ENCODE assay signal across 24 mouse cellular contexts in the genomic region with DNA sequence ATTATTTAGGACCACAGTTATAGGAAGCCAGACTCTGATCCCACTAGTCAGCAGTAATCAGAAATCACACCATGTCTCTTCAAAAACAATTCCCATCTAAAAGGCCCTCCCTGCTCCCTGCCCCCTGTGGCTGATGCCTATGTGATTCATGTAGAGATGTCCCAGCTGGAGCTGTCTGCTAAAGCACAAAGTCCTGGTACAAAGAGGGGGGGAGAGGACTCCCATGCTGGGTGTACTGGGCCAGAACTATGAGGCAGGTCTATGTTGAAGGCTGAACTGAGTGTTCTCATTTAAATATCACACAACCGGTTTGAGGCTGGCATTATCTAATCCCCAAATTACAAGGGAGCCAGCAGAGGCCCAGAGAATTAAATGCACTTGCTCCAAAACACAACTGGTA.
DNase-seq lines count a peak whose midpoint lies in the region; ATAC-seq lines count a peak whose summit lies in the region.
"Had no signal": no experiment of that assay in that cellular context is flagged by ENCODE, and none has a peak within 500 bp of the region (broad histone marks: within the 10 kb centered on the region; RNA-seq: fewer than 3 reads in every experiment).

No protein-coding gene starts in this region.

- H3K4me2 ChIP-seq in intestine, embryonic 15.5 days (replicated peaks) = no peak overlapping the region
- H3K4me2 ChIP-seq: heart, embryonic 11.5 days; limb, embryonic 13.5 days; liver, embryonic 12.5 days; midbrain, embryonic 11.5 days had no signal

- no peak overlapping the region for H3K27ac ChIP-seq in intestine, embryonic 15.5 days
- H3K27ac ChIP-seq: embryonic facial prominence, embryonic 10.5 days; hindbrain, embryonic 10.5 days; limb, embryonic 13.5 days; liver, embryonic 12.5 days had no signal

- H3K4me3 ChIP-seq in intestine, embryonic 15.5 days (replicated peaks) = no peak overlapping the region
- H3K4me3 ChIP-seq: embryonic facial prominence, embryonic 10.5 days; hindbrain, embryonic 10.5 days; limb, embryonic 13.5 days; liver, embryonic 12.5 days had no signal

- WGBS in intestine, embryonic 15.5 days = 45% methylated on average over 1 of the region's 1 CpGs

- no peaks in the 10 kb centered on the region for H3K27me3 ChIP-seq in intestine, embryonic 15.5 days (replicated peaks)
- H3K27me3 ChIP-seq: limb, embryonic 13.5 days; liver, embryonic 12.5 days had no signal

- H3K36me3 ChIP-seq in intestine, embryonic 15.5 days = no peaks in the 10 kb centered on the region
- H3K36me3 ChIP-seq: embryonic facial prominence, embryonic 10.5 days; hindbrain, embryonic 10.5 days; limb, embryonic 13.5 days; liver, embryonic 12.5 days had no signal

- no peak for DNase-seq in frontal cortex, postnatal 10 days (ENCODE audit: low spot score in 2 of 2)
- peak; percentile 74 for DNase-seq in layer of hippocampus, adult 11-12 months (ENCODE audit: low spot score)
- DNase-seq in layer of hippocampus, postnatal 25 days (ENCODE audit: extremely low spot score in 1 of 2, low spot score in 1 of 2) = no peak
- DNase-seq in lung, postnatal 36 days = peak; percentile 26
- no peak for DNase-seq in lung, adult 18-20 months
- DNase-seq: adrenal gland, postnatal 25 days; cerebellum, adult 11 months; cerebellum, adult 9-11 months; gastrocnemius, postnatal 14 days; heart, adult 11 months; lung, adult 2 months; thymus, adult 18-20 months; thymus, postnatal 36 days had no signal

- peak; percentile 44 for ATAC-seq in frontal cortex, adult (ENCODE audit: low TSS enrichment)
- no peak for ATAC-seq in intestine, embryonic 15.5 days
- ATAC-seq in megakaryocyte progenitor cell, adult 5-6 weeks (replicated peaks; ENCODE audit: poor library complexity) = no peak
- ATAC-seq: hindbrain, embryonic 16.5 days; intestine, embryonic 16.5 days; liver, embryonic 12.5 days had no signal

- no peaks in the 10 kb centered on the region for H3K4me1 ChIP-seq in intestine, embryonic 15.5 days (replicated peaks)
- H3K4me1 ChIP-seq: limb, embryonic 13.5 days; liver, embryonic 12.5 days had no signal

- no peaks in the 10 kb centered on the region for H3K9me3 ChIP-seq in intestine, embryonic 15.5 days
- H3K9me3 ChIP-seq: hindbrain, embryonic 10.5 days; limb, embryonic 13.5 days; liver, embryonic 12.5 days had no signal

- H3K9ac ChIP-seq in intestine, embryonic 15.5 days = no peak overlapping the region
- H3K9ac ChIP-seq: limb, embryonic 13.5 days; liver, embryonic 12.5 days had no signal

Comparison
In these comparisons a context has a peak if more than half of its experiments do, and no peak if none do; other contexts are left out.
1. DNase-seq: peak in layer of hippocampus, adult 11-12 months (single experiment) and lung, postnatal 36 days (single experiment); none in frontal cortex, postnatal 10 days (0 of 2), layer of hippocampus, postnatal 25 days (0 of 2) and lung, adult 18-20 months (0 of 2).